Mouse (Mus musculus): ENCODE results near the gene Gm28047.
A peak's percentile ranks its signal among the peaks of the same experiment; 100 is the strongest.

Gm28047 gene

GRCm38 (mm10) chr15:102515261-102515660, 109.6 kb downstream of the Gm28047 start:
- DNase-seq: no peak

GRCm38 (mm10) chr15:102513004-102513403, 111.9 kb downstream of the Gm28047 start:
- DNase-seq: no peak

GRCm38 (mm10) chr15:102512471-102512870, 112.4 kb downstream of the Gm28047 start:
- DNase-seq: no peak

- no peak for DNase-seq
Observed at GRCm38 (mm10) chr15:102512010-102512409, 112.9 kb downstream of the Gm28047 start.

- no peak for DNase-seq
Observed at GRCm38 (mm10) chr15:102511285-102511833, 113.5 kb downstream of the Gm28047 start.

- peak; percentile 90 to 92 for DNase-seq
Observed at GRCm38 (mm10) chr15:102510590-102511284, 114.1 kb downstream of the Gm28047 start.

- DNase-seq: no peak
Observed at GRCm38 (mm10) chr15:102510110-102510509, 114.8 kb downstream of the Gm28047 start.

GRCm38 (mm10) chr15:102508336-102508735, 116.5 kb downstream of the Gm28047 start:
- no peak for DNase-seq

GRCm38 (mm10) chr15:102507561-102507960, 117.3 kb downstream of the Gm28047 start:
- no peak for DNase-seq

GRCm38 (mm10) chr15:102506864-102507263, 118.0 kb downstream of the Gm28047 start:
- DNase-seq: no peak

GRCm38 (mm10) chr15:102506464-102506830, 118.4 kb downstream of the Gm28047 start:
- DNase-seq: no peak

- no peak for DNase-seq
Observed at GRCm38 (mm10) chr15:102505770-102506463, 119.0 kb downstream of the Gm28047 start.

GRCm38 (mm10) chr15:102505073-102505769, 119.6 kb downstream of the Gm28047 start:
- DNase-seq: no peak

GRCm38 (mm10) chr15:102503924-102504782, 120.7 kb downstream of the Gm28047 start:
- DNase-seq: no peak

GRCm38 (mm10) chr15:102503447-102503846, 121.4 kb downstream of the Gm28047 start, which contains the start of gene Gm10337:
Gene Gm10337, plus strand, starts transcription at chr15:102503722.
- no peak for DNase-seq

- peak; percentile 29 to 33 for DNase-seq
Observed at GRCm38 (mm10) chr15:102502254-102502840, 122.5 kb downstream of the Gm28047 start.

- DNase-seq: no peak
Observed at GRCm38 (mm10) chr15:102501084-102501814, 123.6 kb downstream of the Gm28047 start.

- no peak for DNase-seq
Observed at GRCm38 (mm10) chr15:102500479-102500878, 124.4 kb downstream of the Gm28047 start.

GRCm38 (mm10) chr15:102499851-102500250, 125.0 kb downstream of the Gm28047 start:
- DNase-seq: no peak

- no peak for DNase-seq
Observed at GRCm38 (mm10) chr15:102499370-102499769, 125.5 kb downstream of the Gm28047 start.

- DNase-seq: no peak
Observed at GRCm38 (mm10) chr15:102498322-102498721, 126.5 kb downstream of the Gm28047 start.
